Mouse (Mus musculus): ENCODE results near the gene Ptpre.

GRCm38 (mm10) chr7:135716445-135716877, 179.2 kb downstream of the Ptpre start:
- TF ChIP-seq POLR2A (IDR thresholded peaks at IDR 0.05; ENCODE audit: control insufficient read depth, extremely low read depth, insufficient read depth, low read length, poor library complexity) = peak; percentile 31; the same call in 1 of the 2 replicates
- TF ChIP-seq CTCF (IDR thresholded peaks at IDR 0.05; ENCODE audit: borderline replicate concordance, control insufficient read depth, extremely low read depth, insufficient read depth, low read length, poor library complexity) = no peak
